Mouse (Mus musculus): ENCODE measurements around the gene Parm1. TPM values are rescaled to one million over a fixed set of nuclear protein-coding genes. Genes with fewer than 3 reads are reported as not detected.
A peak's percentile ranks its signal among the peaks of the same experiment; 100 is the strongest.

Parm1 gene
- polyA plus RNA-seq, 1 experiment: 7.6 TPM

- Histone ChIP-seq H3K36me3 (ENCODE audit: control insufficient read depth, insufficient read depth, low read length) (no peaks in the 10 kb centered on the region), H3K27me3 (replicated peaks; ENCODE audit: control insufficient read depth, insufficient read depth, low read length) (no peaks in the 10 kb centered on the region), H3K4me1 (ENCODE audit: control insufficient read depth, insufficient read depth, low read length) (no peaks in the 10 kb centered on the region), H3K4me3 (ENCODE audit: insufficient read depth, low read depth, low read length) (no peak overlapping the region), H3K27ac (ENCODE audit: insufficient read depth, low read depth, low read length) (no peak overlapping the region)
- TF ChIP-seq CTCF (conservative IDR thresholded peaks at IDR 0.05; ENCODE audit: insufficient read depth, insufficient read length, low read depth, low read length): no peak
- TF ChIP-seq POLR2A (IDR thresholded peaks at IDR 0.05; ENCODE audit: low read depth, low read length): no peak
- 65% methylated on average over 10 of the region's 10 CpGs for WGBS
- no peak for DNase-seq
Measured at GRCm38 (mm10) chr5:91532748-91533496, 15.5 kb downstream of the Parm1 start.

- H3K4me3 ChIP-seq (ENCODE audit: insufficient read depth, low read depth, low read length): no peak overlapping the region
- no peak for DNase-seq
- no peaks in the 10 kb centered on the region for H3K36me3 ChIP-seq (ENCODE audit: control insufficient read depth, insufficient read depth, low read length)
- H3K27ac ChIP-seq (ENCODE audit: insufficient read depth, low read depth, low read length): no peak overlapping the region
- no peak for TF ChIP-seq POLR2A (IDR thresholded peaks at IDR 0.05; ENCODE audit: low read depth, low read length)
- TF ChIP-seq CTCF (conservative IDR thresholded peaks at IDR 0.05; ENCODE audit: insufficient read depth, insufficient read length, low read depth, low read length): no peak
- H3K27me3 ChIP-seq (replicated peaks; ENCODE audit: control insufficient read depth, insufficient read depth, low read length): no peaks in the 10 kb centered on the region
- no peaks in the 10 kb centered on the region for H3K4me1 ChIP-seq (ENCODE audit: control insufficient read depth, insufficient read depth, low read length)
- 87% methylated on average over 7 of the region's 7 CpGs for WGBS
Measured at GRCm38 (mm10) chr5:91559071-91559610, 41.7 kb downstream of the Parm1 start.

DNA sequence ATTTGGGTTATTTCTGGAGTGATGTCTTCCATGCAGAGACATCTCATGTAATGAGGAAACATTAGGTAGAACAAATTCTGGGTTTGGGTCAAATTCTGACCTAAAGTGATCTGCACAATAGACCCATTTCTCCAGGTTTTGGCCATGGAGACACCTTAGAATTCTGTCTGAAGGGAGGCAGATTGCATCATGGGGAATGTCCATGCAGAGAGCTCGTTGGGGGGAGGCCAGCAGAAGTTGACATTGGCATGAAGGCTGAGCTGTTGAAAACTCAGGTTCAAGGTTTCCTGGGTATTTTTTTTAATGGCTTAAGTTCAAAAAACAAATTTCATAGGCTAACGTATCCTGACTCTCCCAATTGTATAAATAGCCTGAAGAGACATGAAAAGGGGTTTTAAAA is 42.3 kb downstream of the Parm1 start:
- Histone ChIP-seq H3K4me1 (ENCODE audit: control insufficient read depth, insufficient read depth, low read length) (no peaks in the 10 kb centered on the region), H3K27me3 (replicated peaks; ENCODE audit: control insufficient read depth, insufficient read depth, low read length) (no peaks in the 10 kb centered on the region), H3K27ac (ENCODE audit: insufficient read depth, low read depth, low read length) (no peak overlapping the region), H3K4me3 (ENCODE audit: insufficient read depth, low read depth, low read length) (no peak overlapping the region), H3K36me3 (ENCODE audit: control insufficient read depth, insufficient read depth, low read length) (no peaks in the 10 kb centered on the region)
- no peak for DNase-seq
- TF ChIP-seq CTCF (conservative IDR thresholded peaks at IDR 0.05; ENCODE audit: insufficient read depth, insufficient read length, low read depth, low read length) (no peak), POLR2A (IDR thresholded peaks at IDR 0.05; ENCODE audit: low read depth, low read length) (no peak)
- WGBS: 61% methylated on average over 2 of the region's 2 CpGs

GRCm38 (mm10) chr5:91561394-91561793 is 44.0 kb downstream of the Parm1 start:
- H3K4me1 ChIP-seq (ENCODE audit: control insufficient read depth, insufficient read depth, low read length): no peaks in the 10 kb centered on the region
- H3K4me3 ChIP-seq (ENCODE audit: insufficient read depth, low read depth, low read length): no peak overlapping the region
- H3K36me3 ChIP-seq (ENCODE audit: control insufficient read depth, insufficient read depth, low read length): no peaks in the 10 kb centered on the region
- DNase-seq: no peak
- H3K27me3 ChIP-seq (replicated peaks; ENCODE audit: control insufficient read depth, insufficient read depth, low read length): no peaks in the 10 kb centered on the region
- H3K27ac ChIP-seq (ENCODE audit: insufficient read depth, low read depth, low read length): no peak overlapping the region
- TF ChIP-seq CTCF (conservative IDR thresholded peaks at IDR 0.05; ENCODE audit: insufficient read depth, insufficient read length, low read depth, low read length) (no peak), POLR2A (IDR thresholded peaks at IDR 0.05; ENCODE audit: low read depth, low read length) (no peak)
- 77% methylated on average over 3 of the region's 3 CpGs for WGBS

DNA sequence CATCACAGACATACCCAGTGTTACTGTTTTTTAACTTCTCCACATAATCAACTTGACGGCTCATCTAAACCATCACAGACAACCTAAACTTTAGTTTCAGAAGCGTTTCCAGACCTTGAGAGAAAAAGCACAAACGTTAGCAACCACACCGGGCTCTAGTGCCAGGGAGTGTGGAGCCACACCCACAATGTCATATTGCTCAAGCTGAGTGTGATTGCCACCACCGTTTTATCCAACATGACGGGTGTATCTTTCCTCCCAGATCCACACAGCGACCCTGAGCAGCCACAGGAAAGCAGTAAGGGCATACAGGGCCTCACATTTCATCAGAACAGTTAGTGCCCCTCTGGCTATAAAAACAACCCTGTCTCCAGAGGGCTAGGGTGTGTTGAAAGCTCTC is 45.1 kb downstream of the Parm1 start:
- Histone ChIP-seq H3K36me3 (ENCODE audit: control insufficient read depth, insufficient read depth, low read length) (no peaks in the 10 kb centered on the region), H3K4me1 (ENCODE audit: control insufficient read depth, insufficient read depth, low read length) (no peaks in the 10 kb centered on the region), H3K4me3 (ENCODE audit: insufficient read depth, low read depth, low read length) (no peak overlapping the region), H3K27me3 (replicated peaks; ENCODE audit: control insufficient read depth, insufficient read depth, low read length) (no peaks in the 10 kb centered on the region), H3K27ac (ENCODE audit: insufficient read depth, low read depth, low read length) (no peak overlapping the region)
- DNase-seq: no peak
- TF ChIP-seq CTCF (conservative IDR thresholded peaks at IDR 0.05; ENCODE audit: insufficient read depth, insufficient read length, low read depth, low read length): no peak
- no peak for TF ChIP-seq POLR2A (IDR thresholded peaks at IDR 0.05; ENCODE audit: low read depth, low read length)
- 70% methylated on average over 7 of the region's 7 CpGs for WGBS

- DNase-seq: peak; percentile 11
- H3K27ac ChIP-seq (ENCODE audit: insufficient read depth, low read depth, low read length): no peak overlapping the region
Measured at GRCm38 (mm10) chr5:91564054-91564453, 46.6 kb downstream of the Parm1 start.

DNA sequence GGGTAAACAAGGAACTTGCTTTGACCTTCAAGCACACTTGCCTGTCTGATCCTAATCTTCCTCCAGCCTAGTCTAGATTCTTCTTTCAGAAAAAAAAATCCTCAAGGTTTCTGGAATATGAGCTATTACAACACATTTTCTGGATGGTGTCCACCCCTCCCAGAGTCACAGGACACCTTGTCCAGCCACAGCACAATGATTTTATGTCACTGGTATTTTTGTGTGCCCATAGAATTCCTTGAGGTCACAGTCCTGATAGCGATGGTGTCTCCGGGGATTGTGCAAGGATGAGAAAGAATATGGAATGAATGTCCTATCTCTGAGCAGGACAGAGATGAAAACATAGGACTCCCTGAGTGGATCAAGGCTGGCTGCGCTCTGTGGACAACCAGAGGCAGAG is 48.0 kb downstream of the Parm1 start:
- 85% methylated on average over 3 of the region's 3 CpGs for WGBS
- no peaks in the 10 kb centered on the region for H3K27me3 ChIP-seq (replicated peaks; ENCODE audit: control insufficient read depth, insufficient read depth, low read length)
- no peak overlapping the region for H3K4me3 ChIP-seq (ENCODE audit: insufficient read depth, low read depth, low read length)
- no peaks in the 10 kb centered on the region for H3K4me1 ChIP-seq (ENCODE audit: control insufficient read depth, insufficient read depth, low read length)
- TF ChIP-seq CTCF (conservative IDR thresholded peaks at IDR 0.05; ENCODE audit: insufficient read depth, insufficient read length, low read depth, low read length) (no peak), POLR2A (IDR thresholded peaks at IDR 0.05; ENCODE audit: low read depth, low read length) (no peak)
- H3K27ac ChIP-seq (ENCODE audit: insufficient read depth, low read depth, low read length): peak overlapping the region; percentile 16; the same call in 1 of the 2 replicates
- DNase-seq: peak; percentile 2
- no peaks in the 10 kb centered on the region for H3K36me3 ChIP-seq (ENCODE audit: control insufficient read depth, insufficient read depth, low read length)

More at GRCm38 (mm10) chr5:91564054-91564453, 46.6 kb downstream of the Parm1 start:
- Histone ChIP-seq H3K4me3 (ENCODE audit: insufficient read depth, low read depth, low read length) (no peak overlapping the region), H3K27me3 (replicated peaks; ENCODE audit: control insufficient read depth, insufficient read depth, low read length) (no peaks in the 10 kb centered on the region), H3K36me3 (ENCODE audit: control insufficient read depth, insufficient read depth, low read length) (no peaks in the 10 kb centered on the region), H3K4me1 (ENCODE audit: control insufficient read depth, insufficient read depth, low read length) (no peaks in the 10 kb centered on the region)
- TF ChIP-seq POLR2A (IDR thresholded peaks at IDR 0.05; ENCODE audit: low read depth, low read length): no peak
- TF ChIP-seq CTCF (conservative IDR thresholded peaks at IDR 0.05; ENCODE audit: insufficient read depth, insufficient read length, low read depth, low read length): no peak
- 57% methylated on average over 3 of the region's 3 CpGs for WGBS

Measured in kidney, adult 2 months (tissue).